Mouse (Mus musculus) B cell, adult 67 days (primary cell): ENCODE data around the gene B3gnt4. TPM values are rescaled to one million over a fixed set of nuclear protein-coding genes. Genes with fewer than 3 reads are reported as not detected.

Source experiments
- total RNA-seq, 2 experiments: library from RNA; stranded (reverse); gene quantifications; 4 replicates each; pipeline ENCODE4 v1.2.4; 2023

The B3gnt4 gene
- total RNA-seq = not detected

GRCm38 (mm10) chr5:123510160-123510559 is at the start of gene B3gnt4:
B3gnt4 (plus strand) TSS chr5:123510460.

GRCm38 (mm10) chr5:123489112-123489785 is 21.0 kb upstream of the B3gnt4 start, which contains the start of the genes Lrrc43 and Il31:
Lrrc43 (plus strand) TSS chr5:123489305.
Il31 (minus strand) TSS chr5:123489489.

GRCm38 (mm10) chr5:123523692-123524392 is 13.6 kb downstream of the B3gnt4 start, which contains the start of gene Diablo:
Diablo (minus strand) TSS chr5:123524176.

GRCm38 (mm10) chr5:123525281-123525680 is 15.0 kb downstream of the B3gnt4 start, which contains the start of gene Gm49027:
Gm49027 (minus strand) TSS chr5:123525488.

Other genes with a start within 250 kb of the B3gnt4 start
- 10 to 100 TPM; 59.8 to 62.5 TPM for gene Bcl7a, start 166.6 kb upstream of the B3gnt4 start, total RNA-seq
- 100 to 1,000 TPM; 118 to 151 TPM for gene Mlxip, start 115.7 kb upstream of the B3gnt4 start, total RNA-seq
- not detected for gene Lrrc43, start 21.2 kb upstream of the B3gnt4 start, total RNA-seq
- not detected for gene Il31, start 21.0 kb upstream of the B3gnt4 start, total RNA-seq
- gene Diablo, start 13.7 kb downstream of the B3gnt4 start, total RNA-seq = 10 to 100 TPM; 75.1 to 79.2 TPM
- gene Gm49027, start 15.0 kb downstream of the B3gnt4 start, total RNA-seq = 10 to 100 TPM in 1 of 2 experiments, 1 to 10 TPM in 1; 5.0 to 10.8 TPM
- 10 to 100 TPM; 43.5 to 50.7 TPM for gene Vps33a, start 62.6 kb downstream of the B3gnt4 start, total RNA-seq
- gene Clip1, start 174.2 kb downstream of the B3gnt4 start, total RNA-seq = 10 to 100 TPM; 27.7 to 28.2 TPM
- gene Zcchc8, start 210.6 kb downstream of the B3gnt4 start, total RNA-seq = 10 to 100 TPM; 76.7 to 80.6 TPM
- 100 to 1,000 TPM; 250 to 251 TPM for gene Rsrc2, start 239.0 kb downstream of the B3gnt4 start, total RNA-seq
- gene Kntc1, start 239.3 kb downstream of the B3gnt4 start, total RNA-seq = 1 to 10 TPM; 1.9 to 2.5 TPM